10 mouse cellular contexts compared by ENCODE assay signal in genomic region chr17:43990957-43991383, GRCm38 (mm10).
DNase-seq lines count a peak whose midpoint lies in the region; ATAC-seq and TF ChIP-seq lines count a peak whose summit lies in the region.
"Had no signal": no experiment of that assay in that cellular context is flagged by ENCODE, and none has a peak within 500 bp of the region (broad histone marks: within the 10 kb centered on the region; RNA-seq: fewer than 3 reads in every experiment).

No protein-coding gene starts in this region.

- TF ChIP-seq CTCF in layer of hippocampus, adult 2 months (conservative IDR thresholded peaks at IDR 0.05) = no peak

- no peaks in the 10 kb centered on the region for H3K9me3 ChIP-seq in embryonic facial prominence, embryonic 14.5 days (ENCODE audit: control insufficient read depth, low read length)
- H3K9me3 ChIP-seq in hindbrain, embryonic 16.5 days (ENCODE audit: control insufficient read depth, low read length) = no peaks in the 10 kb centered on the region
- no peaks in the 10 kb centered on the region for H3K9me3 ChIP-seq in liver, embryonic 12.5 days (replicated peaks)

- H3K4me2 ChIP-seq in embryonic facial prominence, embryonic 14.5 days (ENCODE audit: low read depth, low read length) = no peak overlapping the region
- peak overlapping the region; percentile 9; the same call in 1 of the 2 replicates for H3K4me2 ChIP-seq in hindbrain, embryonic 16.5 days (ENCODE audit: low read length)
- H3K4me2 ChIP-seq in liver, embryonic 12.5 days = no peak overlapping the region

- H3K4me1 ChIP-seq in embryonic facial prominence, embryonic 14.5 days (ENCODE audit: control insufficient read depth, insufficient read depth, low read length) = peaks cover 8% of the 10 kb centered on the region
- H3K4me1 ChIP-seq in hindbrain, embryonic 16.5 days (ENCODE audit: control insufficient read depth, insufficient read depth, low read depth, low read length) = peaks cover 6% of the 10 kb centered on the region
- no peaks in the 10 kb centered on the region for H3K4me1 ChIP-seq in liver, embryonic 12.5 days

- WGBS in embryonic facial prominence, embryonic 14.5 days = 21% methylated on average over 10 of the region's 10 CpGs
- 41% methylated on average over 10 of the region's 10 CpGs for WGBS in hindbrain, embryonic 16.5 days
- 66% methylated on average over 10 of the region's 10 CpGs for WGBS in liver, embryonic 12.5 days (ENCODE audit: insufficient replicate concordance)

- no peaks in the 10 kb centered on the region for H3K27me3 ChIP-seq in embryonic facial prominence, embryonic 14.5 days (replicated peaks; ENCODE audit: control insufficient read depth, insufficient read depth, low read length)
- H3K27me3 ChIP-seq in hindbrain, embryonic 16.5 days (replicated peaks; ENCODE audit: control insufficient read depth, insufficient read depth, low read length) = no peaks in the 10 kb centered on the region
- no peaks in the 10 kb centered on the region for H3K27me3 ChIP-seq in liver, embryonic 12.5 days (replicated peaks)

- no peak overlapping the region for H3K27ac ChIP-seq in embryonic facial prominence, embryonic 14.5 days (replicated peaks; ENCODE audit: low read depth, low read length)
- peak overlapping the region; percentile 19; the same call in 1 of the 2 replicates for H3K27ac ChIP-seq in hindbrain, embryonic 16.5 days (ENCODE audit: low read depth, low read length)
- H3K27ac ChIP-seq in layer of hippocampus, adult 2 months = no peak overlapping the region
- H3K27ac ChIP-seq in liver, embryonic 12.5 days = no peak overlapping the region

- intact Hi-C loops in left cerebral cortex, postnatal 14 days (cut with DNase I) = no loop called here
- intact Hi-C loops in left cerebral cortex, postnatal 36 days (cut with DNase I) = loop anchor here (5.0 kb wide), 1 partner anchor 34 kb away; no protein-coding TSS in a partner anchor

- H3K36me3 ChIP-seq in embryonic facial prominence, embryonic 14.5 days (ENCODE audit: control insufficient read depth, insufficient read depth, low read length) = no peaks in the 10 kb centered on the region
- H3K36me3 ChIP-seq in hindbrain, embryonic 16.5 days (ENCODE audit: control insufficient read depth, insufficient read depth, low read length) = no peaks in the 10 kb centered on the region
- H3K36me3 ChIP-seq in liver, embryonic 12.5 days = no peaks in the 10 kb centered on the region
- H3K36me3 ChIP-seq: G1E had no signal

- ATAC-seq in embryonic facial prominence, embryonic 14.5 days (ENCODE audit: low read depth) = peak; percentile 30; the same call in 1 of the 2 replicates
- ATAC-seq in hindbrain, embryonic 16.5 days = peak; percentile 32; the same call in 1 of the 2 replicates
- no peak for ATAC-seq in liver, embryonic 12.5 days
- no peak for ATAC-seq in erythroid progenitor cell, adult 5-6 weeks (replicated peaks; ENCODE audit: low FRiP score, poor library complexity, severe bottlenecking)

- peak; percentile 23 to 48 for DNase-seq in left cerebral cortex, postnatal 14 days (ENCODE audit: low spot score in 2 of 2)
- DNase-seq in left cerebral cortex, postnatal 36 days (ENCODE audit: low spot score in 2 of 2) = no peak
- DNase-seq in embryonic facial prominence, embryonic 14.5 days (ENCODE audit: low spot score) = peak; percentile 26
- DNase-seq in skeletal muscle tissue, adult 2 months (ENCODE audit: low read depth, low spot score) = peak; percentile 38
- no peak for DNase-seq in layer of hippocampus, adult 2 months (ENCODE audit: low spot score in 2 of 2)
- DNase-seq: kidney, adult 2 months had no signal

- no peak overlapping the region for H3K9ac ChIP-seq in embryonic facial prominence, embryonic 14.5 days (ENCODE audit: low read depth, low read length)
- no peak overlapping the region for H3K9ac ChIP-seq in hindbrain, embryonic 16.5 days (ENCODE audit: low read depth, low read length)
- no peak overlapping the region for H3K9ac ChIP-seq in liver, embryonic 12.5 days

- no peak overlapping the region for H3K4me3 ChIP-seq in embryonic facial prominence, embryonic 14.5 days (ENCODE audit: low read depth, low read length)
- no peak overlapping the region for H3K4me3 ChIP-seq in hindbrain, embryonic 16.5 days (ENCODE audit: low read length)
- H3K4me3 ChIP-seq in layer of hippocampus, adult 2 months = no peak overlapping the region
- no peak overlapping the region for H3K4me3 ChIP-seq in liver, embryonic 12.5 days

Comparison
In these comparisons a context has a peak if more than half of its experiments do, and no peak if none do; other contexts are left out.
1. DNase-seq: peak in left cerebral cortex, postnatal 14 days (2 of 2), embryonic facial prominence, embryonic 14.5 days (single experiment) and skeletal muscle tissue, adult 2 months (single experiment); none in left cerebral cortex, postnatal 36 days (0 of 2) and layer of hippocampus, adult 2 months (0 of 2).
2. ATAC-seq: peak in embryonic facial prominence, embryonic 14.5 days (single experiment) and hindbrain, embryonic 16.5 days (single experiment); none in liver, embryonic 12.5 days (single experiment) and erythroid progenitor cell, adult 5-6 weeks (single experiment).